Mouse (Mus musculus): Measurements from ENCODE around the gene Olfr1136.

Olfr1136 gene

DNA sequence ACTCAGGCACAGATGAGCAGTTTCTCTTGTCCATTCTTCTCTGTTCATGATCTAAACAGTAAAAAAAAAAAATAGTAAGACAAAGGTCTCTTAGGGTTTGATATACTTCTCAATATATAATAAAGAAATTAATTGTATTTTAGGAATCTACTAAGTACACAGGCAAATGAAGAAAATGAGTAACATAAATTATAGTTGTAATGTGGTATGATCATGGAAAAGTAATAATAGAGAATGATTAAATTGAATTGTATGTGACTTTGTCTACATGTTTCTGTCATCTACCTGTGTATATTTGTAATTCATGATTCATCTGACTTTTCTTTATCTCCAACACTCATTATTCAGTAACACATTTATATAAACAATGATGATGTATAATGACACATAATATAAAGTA lies at the start of gene Olfr1136:
TSS of gene Olfr1136 (minus strand) at position 101 of the 400 bp plus-strand sequence.
- DNase-seq (ENCODE audit: extremely low spot score, low spot score), result no peak

- DNase-seq (ENCODE audit: extremely low spot score, low spot score), result no peak
These were observed 49.7 kb upstream of the Olfr1136 start, which contains the start of gene Olfr1140 for GRCm38 (mm10) chr2:87743452-87743851. Gene Olfr1140, plus strand, starts transcription at chr2:87743752.

DNA sequence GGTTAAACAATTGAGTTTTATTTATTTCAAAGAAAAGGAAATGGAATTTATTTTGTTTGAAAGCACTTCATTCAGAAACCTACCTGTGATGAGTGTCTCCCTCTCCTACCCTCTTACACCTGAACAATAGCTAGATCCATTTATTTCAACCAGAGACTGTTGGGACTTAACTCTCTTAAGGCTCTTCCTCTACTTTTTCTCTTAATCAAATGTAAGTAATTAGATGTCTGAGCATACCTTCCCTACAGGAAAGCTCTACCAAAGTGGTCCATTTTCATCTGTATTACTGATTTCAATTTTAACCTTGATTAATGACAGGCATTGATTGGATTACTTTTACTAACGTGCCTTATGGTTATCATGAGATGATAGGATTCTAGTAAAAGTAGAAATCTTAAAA lies 46.1 kb upstream of the Olfr1136 start, which contains the start of gene Olfr1138:
TSS of gene Olfr1138 (minus strand) at position 101 of the 400 bp plus-strand sequence.
- no peak for DNase-seq (ENCODE audit: extremely low spot score, low spot score)

- no peak for DNase-seq (ENCODE audit: extremely low spot score, low spot score)
These were observed 19.3 kb upstream of the Olfr1136 start, which contains the start of gene Olfr1137 for GRCm38 (mm10) chr2:87713079-87713478. Gene Olfr1137, minus strand, starts transcription at chr2:87713179.

- DNase-seq (ENCODE audit: extremely low spot score, low spot score), result no peak
These were observed 20.2 kb downstream of the Olfr1136 start, which contains the start of gene Olfr1135 for GRCm38 (mm10) chr2:87673564-87673963. Gene Olfr1135, minus strand, starts transcription at chr2:87673664.

- DNase-seq (ENCODE audit: extremely low spot score, low spot score), result no peak
These were observed 35.4 kb downstream of the Olfr1136 start, which contains the start of gene Olfr1134 for GRCm38 (mm10) chr2:87658360-87658759. Gene Olfr1134, minus strand, starts transcription at chr2:87658460.

DNA sequence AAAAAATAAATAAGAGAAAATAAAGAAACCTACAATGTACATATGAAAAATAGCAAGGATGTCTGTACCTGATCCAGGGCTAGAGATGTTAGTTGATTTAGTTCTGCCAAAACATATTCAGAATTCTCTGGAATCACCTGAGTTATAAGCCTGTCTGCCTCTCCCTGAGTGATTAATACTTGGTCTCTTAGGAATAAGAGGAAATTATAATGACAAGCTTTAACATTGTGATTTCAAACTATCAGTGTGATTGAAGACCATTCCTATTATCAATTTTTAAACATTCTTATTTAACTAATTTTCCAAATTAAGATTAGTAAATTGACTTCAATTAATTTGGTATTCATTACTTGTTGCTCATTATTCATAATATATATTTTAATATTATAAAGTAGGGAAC lies 46.5 kb downstream of the Olfr1136 start, which contains the start of gene Olfr1133:
TSS of gene Olfr1133 (minus strand) at position 101 of the 400 bp plus-strand sequence.
- DNase-seq (ENCODE audit: extremely low spot score, low spot score), result no peak

All from neural tube, embryonic 10.5 days (tissue).